Mouse (Mus musculus) thymus, adult 2 months (tissue): ENCODE results near the gene A930004D18Rik.

Source experiments
- CTCF ChIP-seq: fragments of 200-500 bp; IDR thresholded peaks from 2 replicates; pipeline ENCODE4 v1.5.1; 2012; ENCODE audit warnings: mild to moderate bottlenecking, control low read depth, low read length, moderate library complexity, borderline replicate concordance; ENCODE audit not compliant: control insufficient read depth, poor library complexity, insufficient read depth; ENCODE audit errors: extremely low read depth
- POLR2A ChIP-seq: fragments of 200-500 bp; IDR thresholded peaks from 2 replicates; pipeline ENCODE4 v1.6.1; 2012; ENCODE audit warnings: mild to moderate bottlenecking, low read length, control low read depth, moderate library complexity; ENCODE audit not compliant: control insufficient read depth, poor library complexity, insufficient read depth; ENCODE audit errors: extremely low read depth

DNA sequence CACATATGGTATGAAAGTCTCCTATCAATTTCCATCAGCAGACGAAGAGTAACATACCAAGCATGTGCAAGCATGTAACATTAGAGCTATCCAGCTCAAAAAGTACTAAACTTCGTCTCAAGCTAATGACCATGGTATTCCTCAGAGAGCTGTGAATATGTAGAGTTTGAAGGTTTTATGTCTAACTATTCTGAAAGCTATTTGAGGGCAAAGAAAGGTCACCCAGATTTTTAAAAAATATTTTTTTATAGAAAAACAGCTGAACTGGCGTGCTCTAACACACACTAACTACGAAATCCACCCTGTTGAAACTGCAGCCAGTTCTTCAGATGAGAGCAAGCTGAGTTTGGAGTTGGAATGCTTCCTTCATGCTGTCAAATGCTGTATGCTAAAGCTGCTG lies 33.3 kb downstream of the A930004D18Rik start:
- TF ChIP-seq POLR2A: no peak
- TF ChIP-seq CTCF: no peak
